Mouse (Mus musculus): ENCODE measurements around the gene Ttc7b. TPM values are rescaled to one million over a fixed set of nuclear protein-coding genes. Genes with fewer than 3 reads are reported as not detected.

Gene Ttc7b
- polyA plus RNA-seq, 1 experiment from 2014 or later, result 7.0 TPM

- 97% methylated on average over 10 of the region's 10 CpGs for WGBS
- no peak for DNase-seq (ENCODE audit: low spot score)
- H3K4me2 ChIP-seq (ENCODE audit: low read depth, severe bottlenecking), result no peak overlapping the region
- peaks cover 10% of the 10 kb centered on the region; the same call in 1 of the 2 replicates for H3K36me3 ChIP-seq (ENCODE audit: control insufficient read depth, insufficient read depth, low read length)
- ATAC-seq (ENCODE audit: insufficient number of reproducible peaks, low FRiP score, low TSS enrichment, low read depth), result no peak
- H3K27ac ChIP-seq (replicated peaks; ENCODE audit: low read depth, low read length), result no peak overlapping the region
- H3K9ac ChIP-seq (ENCODE audit: low read length), result no peak overlapping the region
- H3K4me1 ChIP-seq (ENCODE audit: control insufficient read depth, insufficient read depth, low read length), result no peaks in the 10 kb centered on the region
- no peak overlapping the region for H3K4me3 ChIP-seq (ENCODE audit: low read depth, low read length)
- H3K27me3 ChIP-seq (ENCODE audit: control insufficient read depth, insufficient read depth, low read length), result no peaks in the 10 kb centered on the region
- no peaks in the 10 kb centered on the region for H3K9me3 ChIP-seq (ENCODE audit: control insufficient read depth, low read length)
Observed at GRCm38 (mm10) chr12:100491967-100492611, 28.5 kb downstream of the Ttc7b start.

GRCm38 (mm10) chr12:100489799-100490198 is 30.8 kb downstream of the Ttc7b start:
- WGBS, result 87% methylated on average over 7 of the region's 7 CpGs
- H3K36me3 ChIP-seq (ENCODE audit: control insufficient read depth, insufficient read depth, low read length), result peaks cover 6% of the 10 kb centered on the region; the same call in 1 of the 2 replicates

GRCm38 (mm10) chr12:100488368-100488767 is 32.3 kb downstream of the Ttc7b start:
- ATAC-seq (ENCODE audit: insufficient number of reproducible peaks, low FRiP score, low TSS enrichment, low read depth) (no peak), DNase-seq (ENCODE audit: low spot score) (no peak)
- Histone ChIP-seq H3K36me3 (ENCODE audit: control insufficient read depth, insufficient read depth, low read length) (peaks cover 6% of the 10 kb centered on the region; the same call in 1 of the 2 replicates), H3K27ac (replicated peaks; ENCODE audit: low read depth, low read length) (no peak overlapping the region), H3K9ac (ENCODE audit: low read length) (no peak overlapping the region), H3K4me3 (ENCODE audit: low read depth, low read length) (no peak overlapping the region), H3K9me3 (ENCODE audit: control insufficient read depth, low read length) (no peaks in the 10 kb centered on the region), H3K4me1 (ENCODE audit: control insufficient read depth, insufficient read depth, low read length) (no peaks in the 10 kb centered on the region), H3K4me2 (ENCODE audit: low read depth, severe bottlenecking) (no peak overlapping the region), H3K27me3 (ENCODE audit: control insufficient read depth, insufficient read depth, low read length) (no peaks in the 10 kb centered on the region)
- WGBS, result 94% methylated on average over 5 of the region's 5 CpGs

More at GRCm38 (mm10) chr12:100489799-100490198, 30.8 kb downstream of the Ttc7b start:
- DNase-seq (ENCODE audit: low spot score), result no peak
- Histone ChIP-seq H3K27me3 (ENCODE audit: control insufficient read depth, insufficient read depth, low read length) (no peaks in the 10 kb centered on the region), H3K9me3 (ENCODE audit: control insufficient read depth, low read length) (no peaks in the 10 kb centered on the region), H3K9ac (ENCODE audit: low read length) (no peak overlapping the region), H3K4me2 (ENCODE audit: low read depth, severe bottlenecking) (no peak overlapping the region), H3K27ac (replicated peaks; ENCODE audit: low read depth, low read length) (no peak overlapping the region), H3K4me3 (ENCODE audit: low read depth, low read length) (no peak overlapping the region), H3K4me1 (ENCODE audit: control insufficient read depth, insufficient read depth, low read length) (no peaks in the 10 kb centered on the region)
- no peak for ATAC-seq (ENCODE audit: insufficient number of reproducible peaks, low FRiP score, low TSS enrichment, low read depth)

- H3K27ac ChIP-seq (replicated peaks; ENCODE audit: low read depth, low read length), result no peak overlapping the region
- H3K4me1 ChIP-seq (ENCODE audit: control insufficient read depth, insufficient read depth, low read length), result no peaks in the 10 kb centered on the region
- DNase-seq (ENCODE audit: low spot score) (no peak), ATAC-seq (ENCODE audit: insufficient number of reproducible peaks, low FRiP score, low TSS enrichment, low read depth) (no peak)
- no peaks in the 10 kb centered on the region for H3K27me3 ChIP-seq (ENCODE audit: control insufficient read depth, insufficient read depth, low read length)
- no peak overlapping the region for H3K4me2 ChIP-seq (ENCODE audit: low read depth, severe bottlenecking)
- 68% methylated on average over 6 of the region's 6 CpGs for WGBS
- no peaks in the 10 kb centered on the region for H3K36me3 ChIP-seq (ENCODE audit: control insufficient read depth, insufficient read depth, low read length)
- no peaks in the 10 kb centered on the region for H3K9me3 ChIP-seq (ENCODE audit: control insufficient read depth, low read length)
- H3K9ac ChIP-seq (ENCODE audit: low read length), result no peak overlapping the region
- no peak overlapping the region for H3K4me3 ChIP-seq (ENCODE audit: low read depth, low read length)
Observed at GRCm38 (mm10) chr12:100486232-100486631, 34.4 kb downstream of the Ttc7b start.

GRCm38 (mm10) chr12:100483054-100483453 is 37.6 kb downstream of the Ttc7b start:
- Histone ChIP-seq H3K9me3 (ENCODE audit: control insufficient read depth, low read length) (no peaks in the 10 kb centered on the region), H3K9ac (ENCODE audit: low read length) (no peak overlapping the region), H3K36me3 (ENCODE audit: control insufficient read depth, insufficient read depth, low read length) (no peaks in the 10 kb centered on the region), H3K4me1 (ENCODE audit: control insufficient read depth, insufficient read depth, low read length) (no peaks in the 10 kb centered on the region), H3K27ac (replicated peaks; ENCODE audit: low read depth, low read length) (no peak overlapping the region), H3K27me3 (ENCODE audit: control insufficient read depth, insufficient read depth, low read length) (no peaks in the 10 kb centered on the region), H3K4me3 (ENCODE audit: low read depth, low read length) (no peak overlapping the region), H3K4me2 (ENCODE audit: low read depth, severe bottlenecking) (no peak overlapping the region)
- DNase-seq (ENCODE audit: low spot score) (no peak), ATAC-seq (ENCODE audit: insufficient number of reproducible peaks, low FRiP score, low TSS enrichment, low read depth) (no peak)
- 95% methylated on average over 1 of the region's 1 CpGs for WGBS

DNA sequence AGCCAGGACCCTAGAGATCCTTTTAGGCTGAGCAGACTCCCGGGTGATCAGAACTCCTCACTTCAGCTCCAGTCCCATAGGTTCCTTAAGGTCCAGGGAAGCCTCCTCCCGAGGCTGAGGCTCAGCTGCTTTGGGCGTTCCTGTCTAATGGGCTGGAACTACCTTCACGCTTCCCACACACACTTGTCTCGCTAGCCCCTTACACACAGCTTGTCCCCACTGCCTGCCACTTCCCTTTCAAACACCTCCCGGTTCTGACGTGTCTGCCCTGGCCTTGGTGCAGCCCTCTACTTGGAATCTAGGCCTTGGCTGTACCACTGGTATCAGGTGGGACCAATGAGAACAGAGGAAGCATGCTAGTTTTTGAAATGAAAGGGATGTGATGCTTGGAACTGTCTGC is 38.4 kb downstream of the Ttc7b start:
- no peak for ATAC-seq (ENCODE audit: insufficient number of reproducible peaks, low FRiP score, low TSS enrichment, low read depth)
- Histone ChIP-seq H3K27ac (replicated peaks; ENCODE audit: low read depth, low read length) (no peak overlapping the region), H3K36me3 (ENCODE audit: control insufficient read depth, insufficient read depth, low read length) (no peaks in the 10 kb centered on the region), H3K4me3 (ENCODE audit: low read depth, low read length) (no peak overlapping the region), H3K9me3 (ENCODE audit: control insufficient read depth, low read length) (no peaks in the 10 kb centered on the region), H3K4me1 (ENCODE audit: control insufficient read depth, insufficient read depth, low read length) (no peaks in the 10 kb centered on the region), H3K27me3 (ENCODE audit: control insufficient read depth, insufficient read depth, low read length) (no peaks in the 10 kb centered on the region), H3K4me2 (ENCODE audit: low read depth, severe bottlenecking) (no peak overlapping the region), H3K9ac (ENCODE audit: low read length) (no peak overlapping the region)
- DNase-seq (ENCODE audit: low spot score), result no peak
- 90% methylated on average over 7 of the region's 7 CpGs for whole genome bisulfite sequencing

GRCm38 (mm10) chr12:100481443-100482026 is 39.1 kb downstream of the Ttc7b start:
- DNase-seq (ENCODE audit: low spot score), result no peak
- Histone ChIP-seq H3K9me3 (ENCODE audit: control insufficient read depth, low read length) (no peaks in the 10 kb centered on the region), H3K4me2 (ENCODE audit: low read depth, severe bottlenecking) (no peak overlapping the region), H3K9ac (ENCODE audit: low read length) (no peak overlapping the region), H3K4me1 (ENCODE audit: control insufficient read depth, insufficient read depth, low read length) (no peaks in the 10 kb centered on the region), H3K4me3 (ENCODE audit: low read depth, low read length) (no peak overlapping the region), H3K27me3 (ENCODE audit: control insufficient read depth, insufficient read depth, low read length) (no peaks in the 10 kb centered on the region), H3K36me3 (ENCODE audit: control insufficient read depth, insufficient read depth, low read length) (no peaks in the 10 kb centered on the region), H3K27ac (replicated peaks; ENCODE audit: low read depth, low read length) (no peak overlapping the region)
- ATAC-seq (ENCODE audit: insufficient number of reproducible peaks, low FRiP score, low TSS enrichment, low read depth), result no peak
- WGBS, result 82% methylated on average over 8 of the region's 8 CpGs

DNA sequence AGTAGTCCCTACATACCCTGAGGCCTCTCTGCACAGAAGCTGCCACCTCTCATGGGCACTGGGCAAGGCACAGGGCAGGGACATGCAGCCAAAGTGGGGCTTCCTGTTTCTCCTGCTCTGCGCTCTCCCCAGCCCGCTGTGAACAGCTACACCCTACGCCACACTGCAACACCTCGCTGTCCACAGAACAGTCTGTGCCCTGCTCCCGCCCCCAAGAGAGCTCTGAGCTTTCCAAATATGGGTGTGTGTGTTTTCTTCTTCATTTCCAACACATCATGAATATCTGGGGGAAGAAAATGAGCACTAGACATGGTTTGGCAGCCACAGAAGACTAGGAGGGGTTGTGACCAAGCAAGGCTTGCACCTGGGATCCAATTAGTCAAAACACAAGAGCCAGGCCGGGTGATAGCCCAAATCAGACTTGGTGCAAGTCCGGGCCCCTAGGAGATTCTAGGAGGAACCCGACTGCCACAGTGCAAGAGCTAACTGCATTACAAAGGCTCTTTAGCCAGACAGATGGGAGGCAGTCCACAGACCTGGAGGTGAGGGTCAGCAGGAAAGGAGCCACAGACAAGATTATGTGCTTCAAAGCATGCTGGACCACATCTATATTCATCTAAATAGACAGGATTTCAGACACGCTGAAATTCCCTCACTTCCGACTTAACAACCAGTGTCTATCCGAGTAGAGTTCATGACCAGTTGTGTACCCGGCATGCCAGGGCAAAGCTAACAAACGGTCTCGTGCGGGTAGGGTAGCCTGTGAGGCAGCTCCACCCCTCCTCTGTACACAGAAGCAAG is 39.8 kb downstream of the Ttc7b start:
- WGBS, result 85% methylated on average over 15 of the region's 15 CpGs
- Histone ChIP-seq H3K9me3 (ENCODE audit: control insufficient read depth, low read length) (no peaks in the 10 kb centered on the region), H3K9ac (ENCODE audit: low read length) (no peak overlapping the region), H3K27ac (replicated peaks; ENCODE audit: low read depth, low read length) (no peak overlapping the region), H3K36me3 (ENCODE audit: control insufficient read depth, insufficient read depth, low read length) (no peaks in the 10 kb centered on the region), H3K4me2 (ENCODE audit: low read depth, severe bottlenecking) (no peak overlapping the region), H3K4me3 (ENCODE audit: low read depth, low read length) (no peak overlapping the region), H3K4me1 (ENCODE audit: control insufficient read depth, insufficient read depth, low read length) (no peaks in the 10 kb centered on the region), H3K27me3 (ENCODE audit: control insufficient read depth, insufficient read depth, low read length) (no peaks in the 10 kb centered on the region)
- DNase-seq (ENCODE audit: low spot score) (no peak), ATAC-seq (ENCODE audit: insufficient number of reproducible peaks, low FRiP score, low TSS enrichment, low read depth) (no peak)
